Mouse (Mus musculus): ENCODE measurements around the gene Ccl28. TPM values are rescaled to one million over a fixed set of nuclear protein-coding genes. Genes with fewer than 3 reads are reported as not detected.
"Not testable (repeated sequence)": the region's sequence is repeated elsewhere in the genome, so short reads cannot be mapped to it uniquely, and the experiment has no call there.

The Ccl28 gene
- polyA plus RNA-seq (2012; ENCODE audit: insufficient read depth, insufficient read length, missing spikeins): not detected in 2 replicates

DNA sequence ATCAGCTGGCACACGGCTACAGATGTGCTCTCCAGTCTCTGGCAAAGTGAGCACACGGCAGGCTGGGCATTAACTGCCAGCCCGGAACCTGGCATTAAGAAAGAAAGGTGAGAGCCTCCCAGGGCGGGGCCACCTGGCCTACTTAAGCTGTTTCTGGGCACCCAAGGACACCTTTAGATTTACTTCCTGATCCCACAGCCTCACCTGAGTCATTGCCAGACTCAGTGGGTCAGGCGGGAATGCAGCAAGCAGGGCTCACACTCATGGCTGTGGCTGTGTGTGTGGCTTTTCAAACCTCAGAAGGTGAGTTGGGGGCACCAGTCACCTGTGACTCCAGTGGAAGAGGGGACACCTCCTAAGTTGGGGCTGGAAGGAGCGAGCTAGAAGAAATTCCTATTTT is at the start of gene Ccl28:
Gene Ccl28 (plus strand): TSS at position 186 of the 400 bp plus-strand sequence.
- H3K27ac ChIP-seq (ENCODE audit: insufficient read depth, low read depth, low read length): no peak within 1 kb of the TSS
- H3K4me3 ChIP-seq (ENCODE audit: insufficient read depth, low read length): no peak within 1 kb of the TSS
- no peak for TF ChIP-seq POLR2A (IDR thresholded peaks at IDR 0.05; ENCODE audit: borderline replicate concordance, low read depth, low read length)
- TF ChIP-seq CTCF (IDR thresholded peaks at IDR 0.05; ENCODE audit: low read depth, low read length): no peak
- H3K4me1 ChIP-seq (ENCODE audit: control insufficient read depth, insufficient read depth, low read length): no peaks in the 10 kb centered on the region

DNA sequence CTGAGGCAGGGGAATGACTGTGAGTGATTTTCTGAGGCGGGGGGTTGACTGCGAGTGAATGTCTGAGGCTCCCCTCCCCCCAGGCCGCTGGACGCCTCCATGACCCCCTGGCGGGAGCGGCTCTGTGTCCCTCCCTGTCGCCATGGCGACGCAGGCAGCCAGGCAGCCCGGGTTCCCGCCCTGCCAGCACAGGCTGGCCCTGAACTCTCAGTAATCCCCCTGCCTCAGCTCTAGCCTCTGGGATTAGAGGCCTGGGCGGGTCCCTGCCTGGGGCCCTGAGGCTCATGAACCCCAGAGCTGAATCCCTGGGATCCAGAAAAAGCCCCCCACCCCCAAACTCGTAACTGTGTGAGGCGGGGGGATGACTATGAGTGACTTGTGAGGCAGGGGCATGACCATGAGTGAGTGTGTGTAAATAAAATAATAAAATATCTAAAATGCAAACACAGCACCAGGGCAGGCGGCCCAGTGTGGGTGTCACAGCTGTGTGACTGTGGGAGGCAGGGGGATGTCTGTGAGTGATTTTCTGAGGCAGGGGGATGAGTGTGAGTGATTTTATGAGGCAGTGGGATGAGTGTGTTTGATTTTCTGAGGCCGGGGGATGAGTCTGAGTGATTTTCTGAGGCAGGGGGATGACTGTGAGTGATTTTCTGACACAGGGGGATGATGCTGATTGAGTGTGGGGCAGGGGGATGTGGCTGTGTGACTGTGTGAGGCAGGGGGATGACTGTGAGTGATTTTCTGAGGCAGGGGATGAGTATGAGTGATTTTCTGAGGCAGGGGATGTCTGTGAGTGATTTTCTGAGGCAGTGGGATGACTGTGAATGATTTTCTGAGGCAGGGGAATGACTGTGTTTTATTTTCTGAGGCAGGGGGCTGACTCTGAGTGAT is 27.1 kb upstream of the Ccl28 start:
- H3K27ac ChIP-seq (ENCODE audit: insufficient read depth, low read depth, low read length); H3K4me3 ChIP-seq (ENCODE audit: insufficient read depth, low read length): not testable (repeated sequence)

DNA sequence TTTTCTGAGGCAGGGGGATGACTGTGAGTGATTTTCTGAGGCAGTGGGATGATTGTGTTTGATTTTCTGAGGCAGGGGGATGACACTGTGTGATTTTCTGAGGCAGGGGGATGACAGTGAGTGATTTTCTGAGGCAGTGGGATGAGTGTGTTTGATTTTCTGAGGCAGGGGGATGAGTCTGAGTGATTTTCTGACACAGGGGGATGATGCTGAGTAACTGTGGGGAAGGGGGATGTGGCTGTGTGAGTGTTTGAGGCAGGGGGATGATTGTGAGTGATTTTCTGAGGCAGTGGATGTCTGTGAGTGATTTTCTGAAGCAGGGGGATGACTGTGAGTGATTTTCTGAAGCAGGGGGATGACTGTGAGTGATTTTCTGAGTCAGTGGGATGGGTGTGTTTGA is 25.2 kb upstream of the Ccl28 start:
- H3K4me3 ChIP-seq (ENCODE audit: insufficient read depth, low read length); H3K27ac ChIP-seq (ENCODE audit: insufficient read depth, low read depth, low read length); H3K4me1 ChIP-seq (ENCODE audit: control insufficient read depth, insufficient read depth, low read length): not testable (repeated sequence)

More for the DNA sequence above, 27.1 kb upstream of the Ccl28 start:
- not testable (repeated sequence) for H3K4me1 ChIP-seq (ENCODE audit: control insufficient read depth, insufficient read depth, low read length)

DNA sequence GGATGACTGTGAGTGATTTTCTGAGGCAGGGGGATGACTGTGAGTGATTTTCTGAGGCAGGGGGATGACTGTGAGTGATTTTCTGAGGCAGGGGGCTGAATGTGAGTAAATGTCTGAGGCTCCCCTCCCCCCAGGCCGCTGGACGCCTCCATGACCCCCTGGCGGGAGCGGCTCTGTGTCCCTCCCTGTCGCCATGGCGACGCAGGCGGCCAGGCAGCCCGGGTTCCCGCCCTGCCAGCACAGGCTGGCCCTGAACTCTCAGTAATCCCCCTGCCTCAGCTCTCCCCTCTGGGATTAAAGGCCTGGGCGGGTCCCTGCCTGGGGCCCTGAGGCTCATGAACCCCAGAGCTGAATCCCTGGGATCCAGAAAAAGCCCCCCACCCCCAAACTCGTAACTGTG is 24.6 kb upstream of the Ccl28 start:
- H3K4me3 ChIP-seq (ENCODE audit: insufficient read depth, low read length); H3K27ac ChIP-seq (ENCODE audit: insufficient read depth, low read depth, low read length); H3K4me1 ChIP-seq (ENCODE audit: control insufficient read depth, insufficient read depth, low read length): not testable (repeated sequence)

DNA sequence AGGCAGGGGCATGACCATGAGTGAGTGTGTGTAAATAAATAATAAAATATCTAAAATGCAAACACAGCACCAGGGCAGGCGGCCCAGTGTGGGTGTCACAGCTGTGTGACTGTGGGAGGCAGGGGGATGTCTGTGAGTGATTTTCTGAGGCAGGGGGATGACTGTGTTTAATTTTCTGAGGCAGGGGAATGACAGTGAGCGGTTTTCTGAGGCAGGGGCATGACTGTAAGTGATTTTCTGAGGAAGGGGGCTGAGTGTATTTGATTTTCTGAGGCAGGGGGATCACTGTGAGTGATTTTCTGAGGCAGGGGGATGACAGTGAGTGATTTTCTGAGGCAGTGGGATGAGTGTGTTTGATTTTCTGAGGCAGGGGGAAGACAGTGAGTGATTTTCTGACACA is 24.1 kb upstream of the Ccl28 start:
- H3K4me1 ChIP-seq (ENCODE audit: control insufficient read depth, insufficient read depth, low read length); H3K27ac ChIP-seq (ENCODE audit: insufficient read depth, low read depth, low read length); H3K4me3 ChIP-seq (ENCODE audit: insufficient read depth, low read length): not testable (repeated sequence)

DNA sequence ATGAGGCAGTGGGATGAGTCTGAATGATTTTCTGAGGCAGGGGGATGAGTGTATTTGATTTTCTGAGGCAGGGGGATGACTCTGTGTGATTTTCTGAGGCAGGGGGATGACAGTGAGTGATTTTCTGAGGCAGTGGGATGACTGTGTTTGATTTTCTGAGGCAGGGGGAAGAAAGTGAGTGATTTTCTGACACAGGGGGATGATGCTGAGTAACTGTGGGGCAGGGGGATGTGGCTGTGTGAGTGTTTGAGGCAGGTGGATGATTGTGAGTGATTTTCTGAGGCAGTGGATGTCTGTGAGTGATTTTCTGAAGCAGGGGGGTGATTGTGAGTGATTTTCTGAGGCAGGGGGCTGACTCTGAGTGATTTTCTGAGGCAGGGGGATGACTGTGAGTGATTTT is 23.5 kb upstream of the Ccl28 start:
- not testable (repeated sequence) for H3K27ac ChIP-seq (ENCODE audit: insufficient read depth, low read depth, low read length); H3K4me1 ChIP-seq (ENCODE audit: control insufficient read depth, insufficient read depth, low read length)

DNA sequence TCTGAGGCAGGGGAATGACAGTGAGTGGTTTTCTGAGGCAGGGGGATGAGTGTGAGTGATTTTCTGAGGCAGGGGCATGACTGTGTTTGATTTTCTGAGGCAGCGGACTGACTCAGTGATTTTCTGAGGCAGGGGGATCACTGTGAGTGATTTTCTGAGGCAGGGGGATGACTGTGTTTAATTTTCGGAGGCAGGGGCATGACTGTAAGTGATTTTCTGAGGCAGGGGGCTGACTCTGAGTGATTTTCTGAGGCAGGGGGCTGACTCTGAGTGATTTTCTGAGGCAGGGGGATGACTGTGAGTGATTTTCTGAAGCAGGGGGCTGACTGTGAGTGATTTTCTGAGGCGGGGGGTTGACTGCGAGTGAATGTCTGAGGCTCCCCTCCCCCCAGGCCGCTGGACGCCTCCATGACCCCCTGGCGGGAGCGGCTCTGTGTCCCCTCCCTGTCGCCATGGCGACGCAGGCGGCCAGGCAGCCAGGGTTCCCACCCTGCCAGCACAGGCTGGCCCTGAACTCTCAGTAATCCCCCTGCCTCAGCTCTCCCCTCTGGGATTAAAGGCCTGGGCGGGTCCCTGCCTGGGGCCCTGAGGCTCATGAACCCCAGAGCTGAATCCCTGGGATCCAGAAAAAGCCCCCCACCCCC is 20.8 kb upstream of the Ccl28 start:
- H3K4me3 ChIP-seq (ENCODE audit: insufficient read depth, low read length); H3K4me1 ChIP-seq (ENCODE audit: control insufficient read depth, insufficient read depth, low read length); H3K27ac ChIP-seq (ENCODE audit: insufficient read depth, low read depth, low read length): not testable (repeated sequence)

More for the DNA sequence above, 23.5 kb upstream of the Ccl28 start:
- not testable (repeated sequence) for H3K4me3 ChIP-seq (ENCODE audit: insufficient read depth, low read length)

DNA sequence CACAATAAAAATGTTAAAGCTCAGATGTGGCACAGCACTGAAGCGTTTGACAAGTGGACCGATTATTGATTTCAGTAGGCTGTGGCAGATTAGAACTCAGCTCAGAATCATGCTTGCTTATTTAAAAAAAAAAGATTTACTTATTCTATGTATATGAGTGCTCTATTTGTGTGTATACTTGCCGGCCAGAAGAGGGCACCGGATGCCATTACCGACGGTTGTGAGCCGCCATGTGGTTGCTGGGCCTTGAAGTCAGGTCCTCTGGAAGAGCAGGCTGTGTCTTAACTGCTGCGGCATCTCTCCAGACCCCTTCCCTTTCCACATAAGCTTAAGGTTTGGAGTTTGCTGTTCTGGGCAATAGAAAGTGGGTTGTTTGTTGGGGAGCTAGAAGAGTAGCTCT is 19.7 kb upstream of the Ccl28 start:
- H3K4me3 ChIP-seq (ENCODE audit: insufficient read depth, low read length); H3K27ac ChIP-seq (ENCODE audit: insufficient read depth, low read depth, low read length); H3K4me1 ChIP-seq (ENCODE audit: control insufficient read depth, insufficient read depth, low read length): not testable (repeated sequence)

DNA sequence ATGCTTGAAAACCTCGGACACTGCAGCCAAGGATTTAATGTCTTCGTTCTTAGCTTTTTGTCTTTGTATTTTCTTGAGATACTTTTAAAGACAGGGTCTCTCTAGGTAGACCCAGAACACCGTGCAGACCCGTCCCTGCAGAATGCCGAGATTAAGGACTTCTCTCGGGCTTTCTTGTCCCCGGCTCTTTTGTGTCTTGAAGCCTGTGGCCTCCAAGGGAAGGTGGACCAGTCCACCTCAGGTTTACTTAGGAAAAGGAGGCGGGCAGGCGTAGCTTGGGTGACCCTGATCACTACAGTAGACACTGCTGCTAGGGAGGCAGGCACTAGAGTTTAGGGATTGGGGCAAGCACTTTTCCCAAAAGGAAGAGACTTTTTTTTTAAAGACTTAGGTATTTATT is 19.3 kb upstream of the Ccl28 start:
- not testable (repeated sequence) for H3K4me3 ChIP-seq (ENCODE audit: insufficient read depth, low read length); H3K27ac ChIP-seq (ENCODE audit: insufficient read depth, low read depth, low read length); H3K4me1 ChIP-seq (ENCODE audit: control insufficient read depth, insufficient read depth, low read length)

DNA sequence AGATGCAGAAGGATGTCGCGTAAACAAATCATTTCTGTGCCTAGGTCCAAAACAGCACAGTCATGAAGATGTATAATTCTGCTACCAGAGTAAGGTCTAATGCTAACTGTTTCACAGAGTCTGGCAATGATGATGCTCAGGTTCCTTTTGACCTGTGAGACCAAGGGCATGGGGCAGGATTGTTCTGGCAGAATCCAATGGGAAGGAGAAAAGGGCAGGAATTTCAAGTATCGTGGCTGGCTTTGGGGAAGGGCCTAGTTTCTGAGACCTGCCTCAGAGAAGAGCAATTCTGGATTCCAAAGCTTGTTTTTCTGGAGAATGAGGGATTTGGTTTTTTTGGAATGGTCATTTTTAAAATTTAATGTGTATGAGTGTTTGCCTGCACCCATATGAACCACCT is 4.8 kb upstream of the Ccl28 start:
- Histone ChIP-seq H3K27ac (ENCODE audit: insufficient read depth, low read depth, low read length) (no peak overlapping the region), H3K4me3 (ENCODE audit: insufficient read depth, low read length) (no peak overlapping the region), H3K4me1 (ENCODE audit: control insufficient read depth, insufficient read depth, low read length) (no peaks in the 10 kb centered on the region)
- no peak for TF ChIP-seq POLR2A (IDR thresholded peaks at IDR 0.05; ENCODE audit: borderline replicate concordance, low read depth, low read length)
- no peak for TF ChIP-seq CTCF (IDR thresholded peaks at IDR 0.05; ENCODE audit: low read depth, low read length)

DNA sequence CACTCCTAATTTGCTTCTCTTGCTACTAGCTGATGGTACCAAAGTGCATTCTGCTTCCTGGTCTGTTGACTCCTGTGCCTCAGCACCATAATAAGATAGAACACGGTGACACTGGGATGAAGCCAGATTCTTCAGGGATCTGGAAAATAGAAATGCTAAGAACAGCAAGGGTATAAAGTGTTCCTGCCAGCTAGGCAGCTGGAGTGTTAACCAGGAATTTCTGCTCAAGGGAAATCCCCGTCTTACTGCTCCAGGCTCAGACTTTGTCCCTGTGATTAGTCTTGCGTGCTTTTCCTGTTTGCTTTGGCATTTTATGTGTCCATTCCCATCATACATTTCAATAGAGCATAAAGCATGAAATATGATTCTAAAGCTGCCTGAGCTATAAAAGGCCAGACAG is 3.9 kb upstream of the Ccl28 start:
- Histone ChIP-seq H3K4me3 (ENCODE audit: insufficient read depth, low read length) (no peak overlapping the region), H3K27ac (ENCODE audit: insufficient read depth, low read depth, low read length) (no peak overlapping the region), H3K4me1 (ENCODE audit: control insufficient read depth, insufficient read depth, low read length) (no peaks in the 10 kb centered on the region)
- TF ChIP-seq POLR2A (IDR thresholded peaks at IDR 0.05; ENCODE audit: borderline replicate concordance, low read depth, low read length) (no peak), CTCF (IDR thresholded peaks at IDR 0.05; ENCODE audit: low read depth, low read length) (no peak)

Data from bone marrow macrophage, adult 2 months (primary cell).